Mouse (Mus musculus) spleen, postnatal 4 days (tissue): ENCODE data around the gene H2afz.
"Not testable (repeated sequence)": the region's sequence is repeated elsewhere in the genome, so short reads cannot be mapped to it uniquely, and the experiment has no call there.

Experiments used
- DNase-seq, 2 experiments: peaks; one replicate each; pipeline ENCODE4 v3.0.0; 2022; ENCODE audit warnings: low spot score in 2 of 2

The H2afz gene

GRCm38 (mm10) chr3:137863330-137864123, 760 bp upstream of the H2afz start:
- DNase-seq, result peak in 1 of 2 experiments; percentile 44

GRCm38 (mm10) chr3:137864988-137865982, 998 bp downstream of the H2afz start:
- DNase-seq, result peak; percentile 88 to 95

- no peak for DNase-seq
Measured at GRCm38 (mm10) chr3:137867133-137867436, 2.8 kb downstream of the H2afz start.

GRCm38 (mm10) chr3:137867437-137868093, 3.3 kb downstream of the H2afz start, which contains the start of gene Dnajb14:
Gene Dnajb14 (plus strand): TSS chr3:137867675.
- peak; percentile 72 to 84 for DNase-seq

- DNase-seq, result no peak
Measured at GRCm38 (mm10) chr3:137868094-137868913, 4.0 kb downstream of the H2afz start.

GRCm38 (mm10) chr3:137869395-137869794, 5.1 kb downstream of the H2afz start:
- no peak for DNase-seq

- DNase-seq, result no peak
Measured at GRCm38 (mm10) chr3:137879313-137879712, 15.0 kb downstream of the H2afz start.

- DNase-seq, result no peak
Measured at GRCm38 (mm10) chr3:137880109-137880748, 15.9 kb downstream of the H2afz start.

- DNase-seq, result no peak
Measured at GRCm38 (mm10) chr3:137881093-137881492, 16.8 kb downstream of the H2afz start.

- no peak for DNase-seq
Measured at GRCm38 (mm10) chr3:137887961-137888360, 23.7 kb downstream of the H2afz start.

- DNase-seq, result no peak
Measured at GRCm38 (mm10) chr3:137891089-137891488, 26.8 kb downstream of the H2afz start.

GRCm38 (mm10) chr3:137892118-137892517, 27.8 kb downstream of the H2afz start:
- no peak for DNase-seq

GRCm38 (mm10) chr3:137893789-137894188, 29.5 kb downstream of the H2afz start:
- no peak for DNase-seq

- no peak for DNase-seq
Measured at GRCm38 (mm10) chr3:137895196-137895595, 30.9 kb downstream of the H2afz start.

- no peak for DNase-seq
Measured at GRCm38 (mm10) chr3:137896386-137896785, 32.1 kb downstream of the H2afz start.

- no peak for DNase-seq
Measured at GRCm38 (mm10) chr3:137896867-137897266, 32.6 kb downstream of the H2afz start.

- DNase-seq, result no peak
Measured at GRCm38 (mm10) chr3:137897685-137898084, 33.4 kb downstream of the H2afz start.

GRCm38 (mm10) chr3:137900149-137900548, 35.9 kb downstream of the H2afz start:
- no peak for DNase-seq

- DNase-seq, result no peak
Measured at GRCm38 (mm10) chr3:137913093-137913492, 48.8 kb downstream of the H2afz start.

- DNase-seq, result not testable (repeated sequence)
Measured at GRCm38 (mm10) chr3:137914567-137914966, 50.3 kb downstream of the H2afz start.
